Mouse (Mus musculus): ENCODE measurements at regions not wholly inside any gene's neighbourhood (a gene's known extent, or its start where the extent isn't known, plus 50 kb on each side); places are given as distances from the start of the nearest gene placed in this dataset.
A peak's percentile ranks its signal among the peaks of the same experiment; 100 is the strongest.
"Not testable (repeated sequence)": the region's sequence is repeated elsewhere in the genome, so short reads cannot be mapped to it uniquely, and the experiment has no call there.

DNA sequence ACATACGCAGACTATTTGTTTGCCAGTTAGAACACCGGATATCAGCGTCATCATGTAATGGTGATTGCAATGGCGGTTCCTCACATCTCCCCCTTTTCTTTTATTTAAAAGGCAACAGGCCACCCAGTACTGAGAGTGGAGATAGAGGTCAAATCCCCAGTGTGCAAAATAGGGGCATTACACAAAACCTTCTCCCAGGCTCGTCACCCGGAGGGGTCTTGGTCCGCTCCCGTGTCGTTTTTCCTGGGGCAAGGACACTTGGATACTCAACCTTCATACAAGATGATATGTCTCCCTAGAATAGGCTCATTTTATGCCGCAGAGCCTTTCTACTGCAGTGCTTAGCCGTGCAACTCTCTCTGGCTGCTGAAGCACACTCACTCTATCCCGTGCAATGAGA, 94.6 kb upstream of the Spin2g start:
- DNase-seq (ENCODE audit: low spot score in 2 of 2): not testable (repeated sequence)

DNA sequence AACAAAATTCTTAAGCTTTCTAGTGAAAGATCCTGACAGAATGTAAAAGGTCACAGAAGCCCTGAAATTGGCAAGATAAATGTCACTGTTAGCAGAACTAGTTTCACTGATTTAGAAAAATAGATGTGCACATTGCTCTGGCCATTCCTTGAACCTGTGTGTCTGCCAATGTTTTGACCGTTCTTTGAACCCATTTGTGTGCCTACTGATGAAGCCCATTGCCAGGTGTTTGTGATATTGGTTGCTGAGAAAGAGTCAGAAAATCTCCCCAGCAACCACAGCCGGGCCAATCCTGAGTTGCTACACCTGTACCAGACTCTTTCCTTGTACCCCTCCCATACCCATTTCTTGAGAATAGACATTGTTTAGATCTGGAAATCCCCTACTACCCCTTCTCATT, 86.6 kb upstream of the Spin2g start:
- peak in 1 of 2 experiments; percentile 12 for DNase-seq (ENCODE audit: low spot score in 2 of 2)

DNA sequence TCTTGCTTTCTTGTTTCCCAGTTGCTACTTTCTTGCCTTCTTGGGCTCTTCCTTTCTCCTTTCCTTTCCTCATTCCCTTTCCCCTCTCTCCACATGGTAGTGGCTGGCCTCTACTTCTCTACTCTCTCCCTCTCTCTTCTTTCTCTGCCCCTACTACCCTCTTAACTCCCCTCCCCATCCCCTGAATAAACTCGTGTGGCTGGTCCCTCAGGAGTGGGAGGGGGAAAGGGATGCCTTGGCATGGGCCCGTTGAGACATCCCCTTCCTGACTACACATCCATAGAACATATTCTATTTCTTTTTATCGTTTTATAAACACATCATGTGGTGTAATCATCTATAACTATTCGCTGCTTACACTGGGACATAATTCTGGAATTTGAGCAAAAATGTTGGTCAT, 79.2 kb upstream of the Spin2g start:
- DNase-seq (ENCODE audit: low spot score in 2 of 2): not testable (repeated sequence)

DNA sequence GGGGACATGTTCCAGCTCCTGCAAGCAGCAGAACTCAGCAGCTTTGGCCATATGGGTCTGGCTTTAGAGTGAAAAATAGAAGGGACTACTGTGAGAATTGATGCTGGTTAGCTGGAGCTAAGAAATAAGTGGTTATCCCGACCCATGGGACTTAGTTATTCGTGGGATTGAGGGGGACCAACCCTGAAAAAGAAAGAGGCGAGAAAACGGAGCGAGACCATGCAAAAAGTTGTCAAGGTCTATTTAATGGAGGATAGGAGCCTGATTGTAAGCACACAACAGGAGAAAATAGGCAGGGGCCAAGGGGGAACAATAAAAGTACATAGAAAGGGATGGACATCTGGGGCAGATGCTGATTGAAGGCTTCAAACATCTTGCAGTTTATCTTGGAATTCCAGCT, 75.6 kb upstream of the Spin2g start:
- not testable (repeated sequence) for DNase-seq (ENCODE audit: low spot score in 2 of 2)

Measured in right cerebral cortex, postnatal 10 days (tissue).